Mouse (Mus musculus) CH12.LX (cell line): ENCODE data around the gene Cpxm1. TPM values are rescaled to one million over a fixed set of nuclear protein-coding genes. Genes with fewer than 3 reads are reported as not detected.

Experiments
- DNase-seq: peaks from one replicate; pipeline ENCODE4 v3.0.0-alpha.2; 2013; ENCODE audit errors: extremely low read depth
- H3K27ac ChIP-seq: 2 replicates; pipeline ENCODE4 v1.5.1; 2012; ENCODE audit warnings: low read depth, mild to moderate bottlenecking, control low read depth, moderate library complexity; ENCODE audit not compliant: insufficient read depth
- H3K27me3 ChIP-seq: replicated peaks from 2 replicates; pipeline ENCODE3; 2012; ENCODE audit warnings: inconsistent platforms
- H3K36me3 ChIP-seq, 2 experiments: replicated peaks in 1 of 2; 2 replicates each; pipeline versions ENCODE3 to v1.6.1; 2012; ENCODE audit warnings: inconsistent platforms in 1 of 2, low read length in 1 of 2, mild to moderate bottlenecking in 1 of 2, mixed read lengths in 1 of 2, moderate library complexity in 1 of 2; ENCODE audit not compliant: control insufficient read depth in 1 of 2, insufficient read depth in 1 of 2
- H3K4me1 ChIP-seq, 2 experiments: 2 replicates each; pipeline ENCODE4 v1.6.1; 2012; ENCODE audit warnings: inconsistent platforms in 1 of 2, moderate library complexity in 1 of 2; ENCODE audit not compliant: insufficient read depth in 2 of 2, control insufficient read depth in 1 of 2
- H3K4me2 ChIP-seq: 2 replicates; pipeline ENCODE4 v1.6.1; 2012; ENCODE audit warnings: low read depth, mild to moderate bottlenecking, control low read depth; ENCODE audit not compliant: poor library complexity, insufficient read depth, severe bottlenecking
- H3K4me3 ChIP-seq, 3 experiments: fragments of 150-350 bp in 1 of 3; sonication (generic) in 1 of 3; replicated peaks in 1 of 3; 2 replicates each; pipeline versions ENCODE3 to v1.5.1; 2011 to 2012; ENCODE audit warnings: low read depth in 2 of 3, low read length in 2 of 3, mild to moderate bottlenecking in 2 of 3, moderate library complexity in 2 of 3, control low read depth in 1 of 3, improper control_type of control experiment in 1 of 3, inconsistent platforms in 1 of 3, mixed read lengths in 1 of 3; ENCODE audit not compliant: poor library complexity in 1 of 3
- H3K79me2 ChIP-seq: replicated peaks from 2 replicates; pipeline ENCODE4 v1.6.1; 2012; ENCODE audit warnings: mild to moderate bottlenecking, moderate library complexity; ENCODE audit not compliant: control insufficient read depth, poor library complexity, insufficient read depth, severe bottlenecking; ENCODE audit errors: extremely low read depth
- H3K9ac ChIP-seq: 2 replicates; pipeline ENCODE4 v1.6.1; 2012; ENCODE audit warnings: low read depth, mild to moderate bottlenecking, control low read depth, moderate library complexity; ENCODE audit not compliant: insufficient read depth
- H3K9me3 ChIP-seq: replicated peaks from 2 replicates; pipeline ENCODE3; 2012; ENCODE audit warnings: low read length, inconsistent platforms, mixed read lengths
- CHD1 ChIP-seq: IDR thresholded peaks from 2 replicates; pipeline ENCODE4 v1.6.1; 2012; ENCODE audit warnings: low read depth, low read length, improper control_type of control experiment, inconsistent platforms
- CTCF ChIP-seq, 2 experiments: IDR thresholded peaks in 1 of 2; conservative IDR thresholded peaks in 1 of 2; 2 replicates each; pipeline ENCODE4 v1.5.1; 2011 to 2012; ENCODE audit warnings: low read depth in 2 of 2, low read length in 2 of 2, improper control_type of control experiment in 1 of 2, inconsistent platforms in 1 of 2, mild to moderate bottlenecking in 1 of 2, moderate library complexity in 1 of 2
- ELF1 ChIP-seq: IDR thresholded peaks from 2 replicates; pipeline ENCODE4 v1.6.1; 2014; ENCODE audit warnings: low read depth, mild to moderate bottlenecking, inconsistent platforms, low read length, improper control_type of control experiment
- IRF4 ChIP-seq: IDR thresholded peaks from 2 replicates; pipeline ENCODE4 v1.6.1; 2014; ENCODE audit warnings: low read depth, mild to moderate bottlenecking, inconsistent platforms, low read length, improper control_type of control experiment
- JUN ChIP-seq: IDR thresholded peaks from 2 replicates; pipeline ENCODE4 v1.6.1; 2011; ENCODE audit warnings: low read depth, mild to moderate bottlenecking, low read length, improper control_type of control experiment, moderate library complexity; ENCODE audit not compliant: insufficient read depth
- KAT2A ChIP-seq: IDR thresholded peaks from 2 replicates; pipeline ENCODE4 v1.6.1; 2012; ENCODE audit warnings: low read length, improper control_type of control experiment, inconsistent platforms; ENCODE audit not compliant: insufficient replicate concordance
- MEF2A ChIP-seq: IDR thresholded peaks from 2 replicates; pipeline ENCODE4 v1.6.1; 2014; ENCODE audit warnings: low read depth, mild to moderate bottlenecking, inconsistent platforms, low read length, improper control_type of control experiment, borderline replicate concordance
- MXI1 ChIP-seq: IDR thresholded peaks from 2 replicates; pipeline ENCODE4 v1.6.1; 2011; ENCODE audit warnings: mild to moderate bottlenecking, low read depth, low read length, improper control_type of control experiment
- MYC ChIP-seq: IDR thresholded peaks from 2 replicates; pipeline ENCODE4 v1.6.1; 2011; ENCODE audit warnings: low read depth, mild to moderate bottlenecking, improper control_type of control experiment, low read length
- NELFE ChIP-seq: IDR thresholded peaks from 2 replicates; pipeline ENCODE4 v1.6.1; 2011; ENCODE audit warnings: low read depth, low read length, improper control_type of control experiment
- PAX5 ChIP-seq: IDR thresholded peaks from 2 replicates; pipeline ENCODE4 v1.6.1; 2012; ENCODE audit warnings: low read length, inconsistent platforms, mixed read lengths
- POLR2A ChIP-seq: IDR thresholded peaks from 2 replicates; pipeline ENCODE4 v1.6.1; 2011; ENCODE audit warnings: low read depth, mild to moderate bottlenecking, improper control_type of control experiment, low read length
- RCOR1 ChIP-seq: conservative IDR thresholded peaks from 2 replicates; pipeline ENCODE4 v1.6.1; 2012; ENCODE audit warnings: low read depth, mild to moderate bottlenecking, inconsistent platforms, low read length, improper control_type of control experiment
- SIN3A ChIP-seq: IDR thresholded peaks from 2 replicates; pipeline ENCODE4 v1.6.1; 2012; ENCODE audit warnings: low read length, improper control_type of control experiment, inconsistent platforms
- TBP ChIP-seq: conservative IDR thresholded peaks from 2 replicates; pipeline ENCODE4 v1.6.1; 2011; ENCODE audit warnings: low read depth, low read length, improper control_type of control experiment
- ZC3H11A ChIP-seq: IDR thresholded peaks from 2 replicates; pipeline ENCODE4 v1.6.1; 2012; ENCODE audit warnings: low read depth, mild to moderate bottlenecking, inconsistent platforms, low read length, improper control_type of control experiment
- ZNF384 ChIP-seq: IDR thresholded peaks from 2 replicates; pipeline ENCODE4 v1.6.1; 2012; ENCODE audit warnings: low read depth, low read length, improper control_type of control experiment, inconsistent platforms
- dilution Hi-C: fragments of 300-500 bp; cut with MboI; formaldehyde crosslinking; loops from 2 replicates; pipeline ENCODE4 v1.14.3; 2020; ENCODE audit warnings: low sequenced_read_pairs; ENCODE audit not compliant: extremely low pct_unique_long_range_greater_than_20kb, extremely low pct_ligation_motif_present
- in situ Hi-C: fragments of 300-500 bp; cut with MboI; formaldehyde crosslinking; loops from 3 replicates; pipeline ENCODE4 v1.14.3; 2019; ENCODE audit warnings: low sequenced_read_pairs, low pct_ligation_motif_present, low pct_unique_long_range_greater_than_20kb, mixed read lengths
- polyA plus RNA-seq: library from polyadenylated mRNA; unstranded; fragments of >175 nt; gene quantifications from 2 replicates; pipeline ENCODE4 v1.2.1, GENCODE M21; 2012; ENCODE audit warnings: low read depth; ENCODE audit not compliant: insufficient read length
- total RNA-seq, 2 experiments: library from RNA; depleted of rRNA; stranded (reverse); fragments of 300-350 nt in 1 of 2; fragments of >200 nt in 1 of 2; gene quantifications; 2 replicates each; pipeline ENCODE4 v1.2.3; 2012 to 2014

Cpxm1 gene
- total and polyA plus RNA-seq, 3 experiments: 0.13 to 0.31 (median 0.20) TPM

DNA sequence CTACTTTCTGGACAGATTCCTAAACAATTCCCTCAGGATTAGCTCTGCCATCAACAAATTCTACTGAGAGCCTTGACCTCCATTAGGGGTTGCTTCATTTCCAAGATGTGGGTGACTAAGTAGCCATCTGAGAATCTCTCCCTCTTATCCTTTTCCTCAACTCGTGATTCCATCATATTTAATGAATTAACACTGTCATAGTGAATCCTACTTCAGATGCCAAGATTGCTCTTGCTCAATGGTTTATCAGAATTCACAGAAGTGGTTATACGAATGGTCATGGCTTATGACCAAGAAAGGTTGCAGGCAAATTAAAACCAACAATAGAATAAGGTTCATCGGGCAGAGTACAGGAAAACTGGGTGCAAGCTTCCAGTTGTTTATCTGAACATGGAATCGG is 4.5 kb upstream of the Cpxm1 start:
- in situ Hi-C loops: no loop called here
- H3K4me2 ChIP-seq: no peak overlapping the region
- H3K79me2 ChIP-seq: no peaks in the 10 kb centered on the region
- H3K27ac ChIP-seq: no peak overlapping the region
- DNase-seq: no peak
- no peaks in the 10 kb centered on the region for H3K36me3 ChIP-seq
- TF ChIP-seq ZNF384: no peak
- no peak for TF ChIP-seq CTCF (conservative IDR thresholded peaks at IDR 0.05 in 1 of 2, IDR thresholded peaks at IDR 0.05 in 1 of 2; ENCODE audit: low read depth in 2 of 2, low read length in 2 of 2)
- dilution Hi-C loops: no loop called here
- no peaks in the 10 kb centered on the region for H3K4me1 ChIP-seq
- H3K27me3 ChIP-seq: no peaks in the 10 kb centered on the region
- H3K9me3 ChIP-seq: no peaks in the 10 kb centered on the region
- H3K4me3 ChIP-seq: no peak overlapping the region
- no peak overlapping the region for H3K9ac ChIP-seq

DNA sequence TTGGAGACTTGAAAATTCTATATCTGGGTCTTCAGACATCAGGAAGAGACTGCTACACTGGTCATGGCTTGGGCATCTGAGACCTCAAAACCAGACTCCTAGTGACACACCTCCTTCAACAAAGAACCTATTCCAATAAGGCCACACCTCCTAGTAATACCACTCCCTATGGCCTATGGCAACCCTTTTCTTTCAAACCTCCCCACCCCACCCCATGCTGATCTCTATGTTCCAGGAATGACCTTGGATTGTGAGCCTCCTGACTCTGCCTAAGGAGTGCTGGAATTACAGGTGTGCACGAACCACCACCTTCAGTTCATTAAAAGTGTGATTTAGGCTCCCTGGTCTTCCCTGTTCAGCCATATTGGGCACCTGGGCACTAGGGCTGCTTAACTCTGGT is 2.7 kb upstream of the Cpxm1 start:
- H3K9ac ChIP-seq: no peak overlapping the region
- no peak for DNase-seq
- no peak overlapping the region for H3K4me3 ChIP-seq
- no peak for TF ChIP-seq SIN3A
- TF ChIP-seq RCOR1: no peak
- TF ChIP-seq CHD1: no peak
- TF ChIP-seq KAT2A: no peak
- no peak for TF ChIP-seq POLR2A
- no peak for TF ChIP-seq TBP
- no peak for TF ChIP-seq CTCF (conservative IDR thresholded peaks at IDR 0.05 in 1 of 2, IDR thresholded peaks at IDR 0.05 in 1 of 2; ENCODE audit: low read depth in 2 of 2, low read length in 2 of 2)
- TF ChIP-seq ZNF384: no peak
- TF ChIP-seq MXI1: no peak
- H3K36me3 ChIP-seq: no peaks in the 10 kb centered on the region
- H3K4me2 ChIP-seq: no peak overlapping the region
- in situ Hi-C loops (no loop called here), dilution Hi-C loops (no loop called here)
- H3K27me3 ChIP-seq: no peaks in the 10 kb centered on the region
- H3K79me2 ChIP-seq: no peaks in the 10 kb centered on the region
- no peaks in the 10 kb centered on the region for H3K9me3 ChIP-seq
- no peaks in the 10 kb centered on the region for H3K4me1 ChIP-seq
- H3K27ac ChIP-seq: no peak overlapping the region

DNA sequence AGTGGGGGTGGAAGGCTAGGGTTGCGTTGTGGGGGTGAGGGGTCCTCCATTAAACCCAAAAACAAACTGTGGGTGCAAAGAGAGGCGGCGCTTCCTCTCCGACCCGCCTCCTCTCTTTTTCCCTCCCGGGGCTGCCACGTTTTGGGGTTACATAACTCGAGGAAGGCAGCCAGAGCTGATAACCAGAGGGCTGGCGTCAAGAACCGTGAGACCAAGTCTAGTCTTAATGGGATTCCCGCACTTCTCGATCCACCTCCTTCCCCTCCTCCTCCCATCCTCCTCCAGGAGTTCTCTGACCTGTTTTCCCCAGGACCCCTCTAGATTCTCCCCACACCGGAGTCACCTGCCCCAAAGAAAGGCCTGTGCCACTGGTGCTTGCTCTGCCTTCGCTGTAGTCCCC is 717 bp upstream of the Cpxm1 start:
- dilution Hi-C loops (no loop called here), in situ Hi-C loops (no loop called here)
- no peak overlapping the region for H3K4me3 ChIP-seq
- no peak overlapping the region for H3K9ac ChIP-seq
- no peak overlapping the region for H3K27ac ChIP-seq
- DNase-seq: no peak
- no peaks in the 10 kb centered on the region for H3K27me3 ChIP-seq
- no peaks in the 10 kb centered on the region for H3K9me3 ChIP-seq
- no peaks in the 10 kb centered on the region for H3K36me3 ChIP-seq
- no peak overlapping the region for H3K4me2 ChIP-seq
- TF ChIP-seq TBP: no peak
- TF ChIP-seq MEF2A: no peak
- no peak for TF ChIP-seq JUN
- TF ChIP-seq PAX5: no peak
- TF ChIP-seq SIN3A: no peak
- TF ChIP-seq NELFE: no peak
- no peak for TF ChIP-seq ZC3H11A
- no peak for TF ChIP-seq MYC
- TF ChIP-seq IRF4: no peak
- no peak for TF ChIP-seq RCOR1
- TF ChIP-seq ELF1: no peak
- H3K79me2 ChIP-seq: no peaks in the 10 kb centered on the region
- no peaks in the 10 kb centered on the region for H3K4me1 ChIP-seq
